Mouse (Mus musculus) stomach, postnatal 0 days (tissue): ENCODE results near the gene Itgb3bp.

Experiments
- CTCF ChIP-seq: IDR thresholded peaks from 2 replicates; pipeline ENCODE4 v1.5.1; 2016; ENCODE audit warnings: antibody characterized with exemption, low read depth, mild to moderate bottlenecking, moderate library complexity
- EP300 ChIP-seq: optimal IDR thresholded peaks from 2 replicates; pipeline ENCODE3; 2016; ENCODE audit warnings: antibody characterized with exemption

GRCm38 (mm10) chr4:99934859-99935258 lies 5.2 kb upstream of the Itgb3bp start:
- TF ChIP-seq CTCF (no peak), EP300 (no peak)
